Mouse (Mus musculus): ENCODE data around the gene Supt16. TPM values are rescaled to one million over a fixed set of nuclear protein-coding genes. Genes with fewer than 3 reads are reported as not detected.
A peak's percentile ranks its signal among the peaks of the same experiment; 100 is the strongest.

The Supt16 gene
- polyA plus RNA-seq, 1 experiment from 2014 or later, result 90.9 TPM

DNA sequence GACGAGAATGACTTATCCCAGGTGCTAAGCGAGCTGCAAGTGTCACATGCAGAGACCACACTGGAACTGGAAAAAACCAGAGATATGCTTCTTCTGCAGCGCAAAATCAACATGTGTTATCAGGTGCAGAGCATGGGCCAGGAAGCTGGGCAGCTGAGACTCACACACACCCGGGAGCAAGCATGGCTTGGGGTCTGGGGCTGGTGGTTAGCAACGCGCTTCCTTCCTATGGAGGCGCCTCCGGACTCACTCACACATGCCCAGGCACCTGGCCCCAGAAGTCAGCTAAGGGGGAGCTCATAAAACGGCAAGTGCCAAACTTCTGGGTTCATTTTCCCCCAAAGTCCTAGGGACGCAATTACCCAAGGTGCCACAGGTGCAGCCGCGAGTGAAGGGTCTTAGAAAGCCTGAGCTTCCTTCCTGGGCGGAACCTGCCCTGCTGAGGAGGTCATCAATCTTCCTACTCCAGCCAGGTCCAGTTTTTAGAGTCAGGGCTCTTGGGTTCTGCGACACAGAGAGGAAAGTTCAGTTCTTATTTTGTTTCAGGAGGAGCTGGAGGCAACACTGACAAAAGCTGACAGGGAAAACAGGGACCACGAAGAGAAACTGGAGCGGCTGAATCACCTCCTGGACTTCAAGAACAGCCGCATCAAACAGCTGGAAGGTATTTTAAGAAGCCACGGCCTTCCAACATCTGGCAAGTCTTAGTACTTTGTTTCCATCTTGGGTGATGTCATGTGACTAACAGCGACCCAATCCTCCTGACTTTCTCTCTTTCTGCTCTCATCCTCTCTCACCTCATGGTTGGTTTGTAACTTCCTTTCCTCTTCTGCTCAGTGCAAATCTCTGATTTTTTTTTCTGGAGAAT lies 56.4 kb downstream of the Supt16 start:
- peak overlapping the region; percentile 24; the same call in 1 of the 2 replicates for H3K4me2 ChIP-seq (ENCODE audit: low read depth, severe bottlenecking)
- H3K9ac ChIP-seq (ENCODE audit: low read length), result peak overlapping the region; percentile 27; the same call in 1 of the 2 replicates
- no peak for ATAC-seq (ENCODE audit: insufficient number of reproducible peaks, low FRiP score, low TSS enrichment, low read depth)
- H3K9me3 ChIP-seq (ENCODE audit: control insufficient read depth, low read length), result no peaks in the 10 kb centered on the region
- peak; percentile 38 for DNase-seq (ENCODE audit: low spot score)
- peaks cover 8% of the 10 kb centered on the region for H3K4me1 ChIP-seq (ENCODE audit: control insufficient read depth, insufficient read depth, low read length)
- no peaks in the 10 kb centered on the region for H3K27me3 ChIP-seq (ENCODE audit: control insufficient read depth, insufficient read depth, low read length)
- no peak overlapping the region for H3K4me3 ChIP-seq (ENCODE audit: low read depth, low read length)
- H3K36me3 ChIP-seq (ENCODE audit: control insufficient read depth, insufficient read depth, low read length), result no peaks in the 10 kb centered on the region
- no peak overlapping the region for H3K27ac ChIP-seq (replicated peaks; ENCODE audit: low read depth, low read length)
- whole genome bisulfite sequencing, result 33% methylated on average over 19 of the region's 19 CpGs

DNA sequence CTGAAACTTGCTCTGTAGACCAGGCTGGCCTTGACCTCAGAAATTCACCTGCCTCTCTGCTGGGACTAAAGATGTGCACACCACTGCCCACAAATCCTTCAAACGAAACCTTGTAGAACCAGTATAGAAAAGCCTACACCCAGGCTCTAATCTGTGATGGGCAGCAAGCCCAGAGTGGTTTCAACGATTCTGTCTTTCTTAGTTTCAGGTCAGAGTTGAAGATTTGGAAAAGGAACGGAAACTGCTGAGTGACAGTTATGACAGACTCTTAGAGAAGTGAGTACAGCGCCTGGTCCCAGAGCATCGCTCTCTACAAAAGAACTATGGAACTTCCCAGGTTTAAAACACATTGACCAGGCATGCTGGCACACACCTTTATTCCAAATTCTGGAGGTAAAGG lies 63.6 kb downstream of the Supt16 start:
- ATAC-seq (ENCODE audit: insufficient number of reproducible peaks, low FRiP score, low TSS enrichment, low read depth), result no peak
- WGBS, result 82% methylated on average over 5 of the region's 5 CpGs
- Histone ChIP-seq H3K4me2 (ENCODE audit: low read depth, severe bottlenecking) (no peak overlapping the region), H3K27ac (replicated peaks; ENCODE audit: low read depth, low read length) (no peak overlapping the region), H3K4me1 (ENCODE audit: control insufficient read depth, insufficient read depth, low read length) (no peaks in the 10 kb centered on the region), H3K36me3 (ENCODE audit: control insufficient read depth, insufficient read depth, low read length) (no peaks in the 10 kb centered on the region), H3K9me3 (ENCODE audit: control insufficient read depth, low read length) (no peaks in the 10 kb centered on the region), H3K4me3 (ENCODE audit: low read depth, low read length) (no peak overlapping the region), H3K27me3 (ENCODE audit: control insufficient read depth, insufficient read depth, low read length) (no peaks in the 10 kb centered on the region), H3K9ac (ENCODE audit: low read length) (no peak overlapping the region)
- no peak for DNase-seq (ENCODE audit: low spot score)

GRCm38 (mm10) chr14:52124636-52125035 lies 72.6 kb downstream of the Supt16 start:
- no peaks in the 10 kb centered on the region for H3K9me3 ChIP-seq (ENCODE audit: control insufficient read depth, low read length)

DNA sequence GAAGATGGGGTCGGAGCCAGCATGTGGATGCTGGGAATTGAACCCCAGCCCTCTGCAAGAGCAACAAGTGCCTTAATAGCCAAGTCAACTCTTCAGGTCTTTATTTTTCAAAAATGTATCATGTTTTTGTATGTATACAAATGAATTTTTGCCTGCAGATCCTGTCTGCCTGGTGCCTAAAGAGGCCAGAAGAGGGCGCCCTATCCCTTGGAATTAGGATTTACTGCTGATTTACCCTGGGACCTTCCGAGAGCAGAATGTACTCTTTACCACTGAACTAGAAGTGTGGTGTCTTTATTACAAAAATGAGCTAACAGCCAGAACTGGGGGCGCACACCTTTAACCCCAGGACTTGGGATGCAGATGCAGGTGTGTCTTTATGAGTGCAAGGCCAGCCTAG lies 73.3 kb downstream of the Supt16 start:
- no peaks in the 10 kb centered on the region for H3K4me1 ChIP-seq (ENCODE audit: control insufficient read depth, insufficient read depth, low read length)
- H3K9ac ChIP-seq (ENCODE audit: low read length), result no peak overlapping the region
- WGBS, result 24% methylated on average over 4 of the region's 4 CpGs
- ATAC-seq (ENCODE audit: insufficient number of reproducible peaks, low FRiP score, low TSS enrichment, low read depth), result 0 out of 2 replicates have a peak, but pooled peaks have one; percentile 22
- H3K9me3 ChIP-seq (ENCODE audit: control insufficient read depth, low read length), result no peaks in the 10 kb centered on the region
- no peaks in the 10 kb centered on the region for H3K36me3 ChIP-seq (ENCODE audit: control insufficient read depth, insufficient read depth, low read length)
- no peak overlapping the region for H3K27ac ChIP-seq (replicated peaks; ENCODE audit: low read depth, low read length)
- no peaks in the 10 kb centered on the region for H3K27me3 ChIP-seq (ENCODE audit: control insufficient read depth, insufficient read depth, low read length)
- H3K4me3 ChIP-seq (ENCODE audit: low read depth, low read length), result no peak overlapping the region
- H3K4me2 ChIP-seq (ENCODE audit: low read depth, severe bottlenecking), result no peak overlapping the region
- DNase-seq (ENCODE audit: low spot score), result peak; percentile 86

More at GRCm38 (mm10) chr14:52124636-52125035, 72.6 kb downstream of the Supt16 start:
- Histone ChIP-seq H3K36me3 (ENCODE audit: control insufficient read depth, insufficient read depth, low read length) (no peaks in the 10 kb centered on the region), H3K4me3 (ENCODE audit: low read depth, low read length) (no peak overlapping the region), H3K27me3 (ENCODE audit: control insufficient read depth, insufficient read depth, low read length) (no peaks in the 10 kb centered on the region), H3K4me1 (ENCODE audit: control insufficient read depth, insufficient read depth, low read length) (no peaks in the 10 kb centered on the region), H3K4me2 (ENCODE audit: low read depth, severe bottlenecking) (no peak overlapping the region), H3K27ac (replicated peaks; ENCODE audit: low read depth, low read length) (no peak overlapping the region), H3K9ac (ENCODE audit: low read length) (no peak overlapping the region)
- ATAC-seq (ENCODE audit: insufficient number of reproducible peaks, low FRiP score, low TSS enrichment, low read depth) (no peak), DNase-seq (ENCODE audit: low spot score) (no peak)
- WGBS, result 94% methylated on average over 3 of the region's 3 CpGs

DNA sequence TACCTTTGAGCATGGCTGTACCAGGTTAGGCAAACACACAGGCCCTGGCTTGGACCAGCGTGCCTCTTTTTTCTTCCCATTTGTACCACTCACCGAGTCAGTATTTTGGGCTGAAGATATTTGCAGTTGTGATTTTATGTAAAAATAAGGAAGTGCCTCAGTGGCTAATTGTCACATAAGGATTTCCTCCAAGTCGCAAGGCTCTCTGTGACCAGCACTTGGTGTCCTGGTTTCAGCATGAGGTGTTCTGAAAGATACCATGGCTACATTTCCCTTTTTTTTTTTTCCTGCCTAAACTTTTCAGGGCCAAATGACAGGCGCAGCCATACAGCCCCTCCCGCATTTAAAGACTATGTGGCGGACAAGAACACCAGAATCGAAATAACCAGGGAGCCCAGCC lies 77.0 kb downstream of the Supt16 start:
- Histone ChIP-seq H3K4me1 (ENCODE audit: control insufficient read depth, insufficient read depth, low read length) (no peaks in the 10 kb centered on the region), H3K4me3 (ENCODE audit: low read depth, low read length) (no peak overlapping the region), H3K4me2 (ENCODE audit: low read depth, severe bottlenecking) (peak overlapping the region; percentile 74), H3K9me3 (ENCODE audit: control insufficient read depth, low read length) (no peaks in the 10 kb centered on the region), H3K27me3 (ENCODE audit: control insufficient read depth, insufficient read depth, low read length) (no peaks in the 10 kb centered on the region), H3K36me3 (ENCODE audit: control insufficient read depth, insufficient read depth, low read length) (no peaks in the 10 kb centered on the region), H3K27ac (replicated peaks; ENCODE audit: low read depth, low read length) (no peak overlapping the region), H3K9ac (ENCODE audit: low read length) (no peak overlapping the region)
- no peak for DNase-seq (ENCODE audit: low spot score)
- ATAC-seq (ENCODE audit: insufficient number of reproducible peaks, low FRiP score, low TSS enrichment, low read depth), result no peak
- WGBS, result 64% methylated on average over 7 of the region's 7 CpGs

GRCm38 (mm10) chr14:52118823-52119608 lies 78.2 kb downstream of the Supt16 start:
- no peaks in the 10 kb centered on the region for H3K9me3 ChIP-seq (ENCODE audit: control insufficient read depth, low read length)
- 2% methylated on average over 38 of the region's 38 CpGs for whole genome bisulfite sequencing
- H3K27me3 ChIP-seq (ENCODE audit: control insufficient read depth, insufficient read depth, low read length), result no peaks in the 10 kb centered on the region
- DNase-seq (ENCODE audit: low spot score) (peak; percentile 85), ATAC-seq (ENCODE audit: insufficient number of reproducible peaks, low FRiP score, low TSS enrichment, low read depth) (peak; percentile 71)
- no peaks in the 10 kb centered on the region for H3K4me1 ChIP-seq (ENCODE audit: control insufficient read depth, insufficient read depth, low read length)
- peak overlapping the region; percentile 74 for H3K4me2 ChIP-seq (ENCODE audit: low read depth, severe bottlenecking)
- no peaks in the 10 kb centered on the region for H3K36me3 ChIP-seq (ENCODE audit: control insufficient read depth, insufficient read depth, low read length)
- peak overlapping the region; percentile 83 for H3K9ac ChIP-seq (ENCODE audit: low read length)
- H3K27ac ChIP-seq (replicated peaks; ENCODE audit: low read depth, low read length), result peak overlapping the region; percentile 39
- H3K4me3 ChIP-seq (ENCODE audit: low read depth, low read length), result peak overlapping the region; percentile 43

DNA sequence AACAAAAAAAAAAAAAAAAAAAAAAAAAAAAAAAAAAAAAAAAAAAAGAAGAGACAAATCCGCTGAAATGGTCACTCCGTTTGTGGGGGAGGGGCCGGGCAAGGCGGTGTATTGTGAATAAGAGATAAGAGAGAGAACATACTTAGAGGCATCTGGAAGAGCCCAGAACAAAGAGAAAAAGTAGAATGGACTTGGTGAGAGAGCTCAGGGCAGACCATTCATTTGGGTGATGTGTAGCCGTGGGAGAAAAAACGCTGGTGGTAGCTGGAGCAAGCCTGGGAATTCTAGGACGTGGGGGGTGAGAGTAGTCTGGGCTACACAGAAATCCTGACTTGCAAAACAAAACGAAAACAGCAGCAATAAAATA lies 78.8 kb downstream of the Supt16 start:
- Histone ChIP-seq H3K9me3 (ENCODE audit: control insufficient read depth, low read length) (no peaks in the 10 kb centered on the region), H3K4me3 (ENCODE audit: low read depth, low read length) (peak overlapping the region; percentile 43; the same call in 1 of the 2 replicates), H3K27ac (replicated peaks; ENCODE audit: low read depth, low read length) (peak overlapping the region; percentile 39; the same call in 1 of the 2 replicates), H3K4me2 (ENCODE audit: low read depth, severe bottlenecking) (peak overlapping the region; percentile 74; the same call in 1 of the 2 replicates), H3K4me1 (ENCODE audit: control insufficient read depth, insufficient read depth, low read length) (no peaks in the 10 kb centered on the region), H3K36me3 (ENCODE audit: control insufficient read depth, insufficient read depth, low read length) (no peaks in the 10 kb centered on the region), H3K9ac (ENCODE audit: low read length) (no peak overlapping the region; the same call in 1 of the 2 replicates), H3K27me3 (ENCODE audit: control insufficient read depth, insufficient read depth, low read length) (no peaks in the 10 kb centered on the region)
- WGBS, result 35% methylated on average over 8 of the region's 8 CpGs
- DNase-seq (ENCODE audit: low spot score), result peak; percentile 46
- ATAC-seq (ENCODE audit: insufficient number of reproducible peaks, low FRiP score, low TSS enrichment, low read depth), result peak; percentile 40; the same call in 1 of the 2 replicates

- WGBS, result 93% methylated on average over 5 of the region's 5 CpGs
- no peak overlapping the region for H3K9ac ChIP-seq (ENCODE audit: low read length)
- no peaks in the 10 kb centered on the region for H3K36me3 ChIP-seq (ENCODE audit: control insufficient read depth, insufficient read depth, low read length)
- H3K4me3 ChIP-seq (ENCODE audit: low read depth, low read length), result no peak overlapping the region
- H3K9me3 ChIP-seq (ENCODE audit: control insufficient read depth, low read length), result no peaks in the 10 kb centered on the region
- no peak overlapping the region for H3K27ac ChIP-seq (replicated peaks; ENCODE audit: low read depth, low read length)
- H3K4me1 ChIP-seq (ENCODE audit: control insufficient read depth, insufficient read depth, low read length), result no peaks in the 10 kb centered on the region
- DNase-seq (ENCODE audit: low spot score) (no peak), ATAC-seq (ENCODE audit: insufficient number of reproducible peaks, low FRiP score, low TSS enrichment, low read depth) (no peak)
- H3K4me2 ChIP-seq (ENCODE audit: low read depth, severe bottlenecking), result no peak overlapping the region
- H3K27me3 ChIP-seq (ENCODE audit: control insufficient read depth, insufficient read depth, low read length), result no peaks in the 10 kb centered on the region
Observed at GRCm38 (mm10) chr14:52117241-52117640, 80.0 kb downstream of the Supt16 start.
